Mouse (Mus musculus): ENCODE data around the gene 1700008P02Rik.

DNA sequence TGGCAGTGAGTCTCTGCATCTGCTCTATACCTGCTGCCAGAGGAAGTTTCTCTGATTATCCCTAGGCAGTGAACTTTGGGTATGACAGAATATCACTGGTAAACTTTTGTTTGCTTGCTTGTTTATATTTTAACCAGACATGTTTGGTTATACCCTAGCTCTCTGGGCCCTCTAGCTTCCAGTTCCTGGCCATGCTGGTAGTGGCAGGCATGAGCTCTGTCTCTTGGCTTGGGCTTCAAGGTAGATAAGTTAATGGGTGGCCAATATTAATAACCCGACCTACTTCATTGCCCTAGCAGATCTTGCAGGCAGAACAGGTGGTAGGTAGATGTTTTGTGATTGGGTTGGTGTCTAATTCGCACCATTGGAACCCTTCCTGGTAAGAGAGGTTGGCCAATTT is 29.2 kb upstream of the 1700008P02Rik start:
- no peak for TF ChIP-seq POLR2A (IDR thresholded peaks at IDR 0.05; ENCODE audit: low read depth, low read length)
- TF ChIP-seq CTCF (IDR thresholded peaks at IDR 0.05; ENCODE audit: borderline replicate concordance, insufficient read depth, low read length): no peak
